In the genomic region with DNA sequence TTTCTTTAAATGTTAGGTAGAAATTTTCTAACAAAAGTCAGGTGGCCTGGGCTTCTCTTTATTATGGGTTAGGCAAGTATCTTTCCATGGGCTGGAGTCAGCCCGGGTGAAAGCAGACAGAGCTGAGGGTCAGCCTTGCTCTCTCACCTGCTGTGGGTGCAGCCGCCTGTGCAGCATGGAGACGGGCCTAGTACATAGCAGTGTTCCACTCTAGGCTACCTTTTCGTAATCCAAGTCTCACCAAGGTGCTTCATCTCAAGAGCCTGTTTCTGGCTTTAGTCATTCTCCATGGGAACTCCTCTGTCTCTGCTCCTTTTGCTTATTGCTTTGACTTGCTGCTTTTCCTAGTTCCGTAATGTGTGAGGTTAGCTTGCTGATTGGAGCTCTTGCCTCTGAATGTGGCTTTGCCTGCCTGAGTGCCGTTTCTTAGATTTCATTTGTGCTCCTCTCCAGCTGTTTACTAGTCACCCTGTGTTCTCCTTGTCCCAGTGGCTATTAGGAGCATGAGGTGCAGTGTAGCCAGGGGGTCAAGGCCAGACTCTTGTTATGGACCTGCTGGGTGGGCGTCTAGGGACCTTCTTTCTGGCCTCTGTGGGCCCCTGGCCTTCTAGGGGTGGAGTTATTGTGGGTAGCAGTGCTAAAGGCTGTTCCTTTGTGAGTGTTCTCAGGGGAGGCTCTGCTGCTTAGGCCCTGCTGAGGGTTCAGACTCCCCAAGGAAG, we compare ENCODE assay signal across 25 mouse cellular contexts. TPM values are rescaled to one million over a fixed set of nuclear protein-coding genes. Genes with fewer than 3 reads are reported as not detected.
DNase-seq lines count a peak whose midpoint lies in the region; ATAC-seq and TF ChIP-seq lines count a peak whose summit lies in the region.
"Had no signal": no experiment of that assay in that cellular context is flagged by ENCODE, and none has a peak within 500 bp of the region (broad histone marks: within the 10 kb centered on the region; RNA-seq: fewer than 3 reads in every experiment).

No protein-coding gene starts in this region.

- no peak overlapping the region for H3K27ac ChIP-seq in heart, embryonic 10.5 days
- H3K27ac ChIP-seq in liver, postnatal 0 days (ENCODE audit: low read depth): peak overlapping the region; percentile 49
- H3K27ac ChIP-seq in liver, embryonic 12.5 days: no peak overlapping the region
- H3K27ac ChIP-seq: embryonic facial prominence, embryonic 15.5 days; forebrain, embryonic 10.5 days; gastrocnemius, adult 2 months; hindbrain, embryonic 12.5 days; hindbrain, postnatal 0 days had no signal

- TF ChIP-seq EP300 in liver, postnatal 0 days (IDR thresholded peaks at IDR 0.05; ENCODE audit: low read depth): no peak

- H3K9ac ChIP-seq in liver, postnatal 0 days (replicated peaks): no peak overlapping the region
- H3K9ac ChIP-seq in liver, embryonic 12.5 days: no peak overlapping the region
- H3K9ac ChIP-seq: embryonic facial prominence, embryonic 15.5 days; heart, embryonic 12.5 days; hindbrain, embryonic 12.5 days had no signal

- 82% methylated on average over 7 of the region's 7 CpGs for WGBS in heart, embryonic 10.5 days
- 81% methylated on average over 7 of the region's 7 CpGs for WGBS in liver, postnatal 0 days (ENCODE audit: insufficient replicate concordance)
- 77% methylated on average over 7 of the region's 7 CpGs for WGBS in liver, embryonic 12.5 days (ENCODE audit: insufficient replicate concordance)

- peak; percentile 64 for DNase-seq in heart, embryonic 10.5 days (ENCODE audit: low spot score)
- no peak for DNase-seq in heart, postnatal 14 days
- peak; percentile 10 for DNase-seq in liver, postnatal 0 days
- DNase-seq in lung, postnatal 25 days (ENCODE audit: low spot score): peak; percentile 42
- DNase-seq in lung, postnatal 4 days: no peak
- peak; percentile 48 for DNase-seq in testis, postnatal 10 days (ENCODE audit: low spot score)
- DNase-seq in left cerebral cortex, adult 8-10 months (ENCODE audit: low spot score in 2 of 2): no peak
- DNase-seq: adrenal gland, adult 2 months; adrenal gland, postnatal 25 days; cerebellum, adult 18-20 months; cerebellum, adult 9-11 months; cerebellum, postnatal 36 days; gastrocnemius, adult 2 months; gastrocnemius, postnatal 25 days; heart, adult 18-20 months; heart, postnatal 36 days had no signal

- H3K4me2 ChIP-seq in liver, postnatal 0 days (ENCODE audit: low read depth, low read length): no peak overlapping the region
- H3K4me2 ChIP-seq in liver, embryonic 12.5 days: no peak overlapping the region
- H3K4me2 ChIP-seq: embryonic facial prominence, embryonic 15.5 days; heart, embryonic 12.5 days; hindbrain, embryonic 12.5 days had no signal

- H3K36me3 ChIP-seq in heart, embryonic 10.5 days: 0 out of 2 replicates have a peak, but pooled peaks cover 3% of the 10 kb centered on the region
- 0 out of 2 replicates have a peak, but pooled peaks cover 3% of the 10 kb centered on the region for H3K36me3 ChIP-seq in liver, postnatal 0 days (replicated peaks; ENCODE audit: insufficient read depth, low read length)
- H3K36me3 ChIP-seq in liver, embryonic 12.5 days: peaks cover 12% of the 10 kb centered on the region
- H3K36me3 ChIP-seq: forebrain, embryonic 10.5 days; heart, embryonic 12.5 days; hindbrain, embryonic 12.5 days had no signal

- no peaks in the 10 kb centered on the region for H3K27me3 ChIP-seq in heart, embryonic 10.5 days (ENCODE audit: insufficient read depth, poor library complexity, severe bottlenecking)
- no peaks in the 10 kb centered on the region for H3K27me3 ChIP-seq in liver, postnatal 0 days (ENCODE audit: insufficient read depth, low read length)
- H3K27me3 ChIP-seq in liver, embryonic 12.5 days (replicated peaks): no peaks in the 10 kb centered on the region
- H3K27me3 ChIP-seq: CH12.LX; embryonic facial prominence, embryonic 15.5 days; heart, embryonic 12.5 days; hindbrain, embryonic 12.5 days had no signal

- ATAC-seq in liver, postnatal 0 days: no peak
- ATAC-seq in liver, embryonic 12.5 days: no peak
- ATAC-seq: forebrain, embryonic 14.5 days; hindbrain, postnatal 0 days had no signal

- no peaks in the 10 kb centered on the region for H3K9me3 ChIP-seq in heart, embryonic 10.5 days
- no peaks in the 10 kb centered on the region for H3K9me3 ChIP-seq in liver, postnatal 0 days (ENCODE audit: low read length)
- H3K9me3 ChIP-seq in liver, embryonic 12.5 days (replicated peaks): no peaks in the 10 kb centered on the region
- H3K9me3 ChIP-seq: embryonic facial prominence, embryonic 15.5 days; forebrain, embryonic 10.5 days; heart, embryonic 12.5 days; hindbrain, embryonic 12.5 days had no signal

- no peak for TF ChIP-seq CTCF in liver, postnatal 0 days (IDR thresholded peaks at IDR 0.05; ENCODE audit: low read depth)

- intact Hi-C loops in heart, postnatal 14 days (cut with DNase I): no loop called here

- H3K4me1 ChIP-seq in heart, embryonic 10.5 days: peaks cover 9% of the 10 kb centered on the region
- H3K4me1 ChIP-seq in liver, postnatal 0 days (ENCODE audit: insufficient read depth): peaks cover 17% of the 10 kb centered on the region
- peaks cover 7% of the 10 kb centered on the region; the same call in 1 of the 2 replicates for H3K4me1 ChIP-seq in liver, embryonic 12.5 days
- H3K4me1 ChIP-seq: embryonic facial prominence, embryonic 15.5 days; heart, embryonic 12.5 days had no signal

- H3K4me3 ChIP-seq in heart, embryonic 10.5 days: no peak overlapping the region
- no peak overlapping the region for H3K4me3 ChIP-seq in liver, postnatal 0 days (ENCODE audit: low read depth, low read length)
- H3K4me3 ChIP-seq in liver, embryonic 12.5 days: no peak overlapping the region
- H3K4me3 ChIP-seq: embryonic facial prominence, embryonic 15.5 days; erythroblast, embryonic 14.5 days; forebrain, embryonic 10.5 days; gastrocnemius, adult 2 months; heart, embryonic 12.5 days; hindbrain, embryonic 12.5 days had no signal

RNA-seq across cellular contexts. Expression of a gene that starts 51.4 kb away (rescaled TPM):
- polyA plus RNA-seq in heart, embryonic 10.5 days (2016; fragmentation: Nextera tagmentation; extraction: Ambion mirVana): 25.7 and 28.0 TPM in 2 replicates
- 10 to 100 TPM; 36.8 to 42.9 TPM for total RNA-seq in heart, postnatal 14 days (2021)
- 17.7 and 19.4 TPM in 2 replicates for polyA plus RNA-seq in liver, postnatal 0 days (2015; fragmentation: Nextera tagmentation; extraction: Ambion mirVana)
- polyA plus RNA-seq in liver, embryonic 12.5 days (2016; fragmentation: Nextera tagmentation; extraction: Ambion mirVana): 20.2 and 23.1 TPM in 2 replicates
- 10 to 100 TPM; 59.6 to 72.2 (median 64.0) TPM for total RNA-seq in left cerebral cortex, adult 8-10 months (2022)

Comparison
In these comparisons a context has a peak if more than half of its experiments do, and no peak if none do; other contexts are left out.
1. DNase-seq: peak in heart, embryonic 10.5 days (single experiment), liver, postnatal 0 days (single experiment), lung, postnatal 25 days (single experiment) and testis, postnatal 10 days (single experiment); none in heart, postnatal 14 days (0 of 2), lung, postnatal 4 days (0 of 2) and left cerebral cortex, adult 8-10 months (0 of 2).